14 mouse cellular contexts compared by ENCODE assay signal in the genomic region with DNA sequence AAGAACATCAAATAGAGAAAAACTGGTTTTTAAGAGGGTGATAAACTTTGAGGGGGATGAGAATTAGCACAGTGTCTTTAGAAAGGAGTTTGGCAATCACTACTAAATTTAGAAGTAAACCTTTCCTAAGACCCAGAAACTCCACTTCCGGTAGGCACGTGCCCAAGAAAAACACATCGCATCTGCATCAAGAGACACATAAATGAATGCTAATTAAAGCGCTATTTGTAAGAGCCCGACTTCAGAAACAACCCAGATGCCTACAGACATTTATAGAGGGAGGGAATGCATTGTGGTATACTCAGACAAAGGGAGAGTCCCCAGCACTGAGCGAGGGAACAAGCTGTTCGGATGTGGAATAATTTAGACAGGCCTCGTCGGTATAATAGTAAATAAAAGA.
DNase-seq lines count a peak whose midpoint lies in the region; ATAC-seq lines count a peak whose summit lies in the region.
"Had no signal": no experiment of that assay in that cellular context is flagged by ENCODE, and none has a peak within 500 bp of the region (broad histone marks: within the 10 kb centered on the region; RNA-seq: fewer than 3 reads in every experiment).

No protein-coding gene starts in this region.

- ATAC-seq in kidney, embryonic 15.5 days (replicated peaks; ENCODE audit: low FRiP score): peak; percentile 73
- ATAC-seq in midbrain, embryonic 13.5 days: 0 out of 2 replicates have a peak, but pooled peaks have one; percentile 45
- ATAC-seq in forebrain, embryonic 16.5 days: peak; percentile 81
- ATAC-seq: CD4-positive, CD25-positive, alpha-beta regulatory T cell, adult 4 months had no signal

- no peak overlapping the region for H3K4me2 ChIP-seq in kidney, embryonic 15.5 days
- H3K4me2 ChIP-seq in midbrain, embryonic 13.5 days (replicated peaks): no peak overlapping the region
- H3K4me2 ChIP-seq in forebrain, embryonic 16.5 days (ENCODE audit: low read length): 0 out of 2 replicates have a peak overlapping the region, but pooled peaks have one; percentile 26
- H3K4me2 ChIP-seq: liver, embryonic 11.5 days had no signal

- DNase-seq in kidney, adult 8-10 months: no peak
- DNase-seq in midbrain, embryonic 10.5 days (ENCODE audit: low spot score): no peak
- peak; percentile 80 to 85 for DNase-seq in kidney, postnatal 4 days
- DNase-seq in MN1 (ENCODE audit: low spot score): no peak
- DNase-seq: cerebellum, adult 18-20 months; gastrocnemius, adult 2 months; thymus, postnatal 14 days had no signal

- H3K4me1 ChIP-seq in kidney, embryonic 15.5 days: peaks cover 8% of the 10 kb centered on the region; the same call in 1 of the 2 replicates
- H3K4me1 ChIP-seq in midbrain, embryonic 13.5 days (replicated peaks): no peaks in the 10 kb centered on the region
- no peaks in the 10 kb centered on the region for H3K4me1 ChIP-seq in midbrain, embryonic 10.5 days
- no peaks in the 10 kb centered on the region for H3K4me1 ChIP-seq in forebrain, embryonic 16.5 days (replicated peaks; ENCODE audit: control insufficient read depth, insufficient read depth, low read length)
- H3K4me1 ChIP-seq: megakaryocyte, embryonic 14.5 days had no signal

- no peaks in the 10 kb centered on the region for H3K27me3 ChIP-seq in kidney, embryonic 15.5 days
- H3K27me3 ChIP-seq in midbrain, embryonic 13.5 days: no peaks in the 10 kb centered on the region
- H3K27me3 ChIP-seq in midbrain, embryonic 10.5 days (ENCODE audit: low read depth, poor library complexity, severe bottlenecking): no peaks in the 10 kb centered on the region
- no peaks in the 10 kb centered on the region for H3K27me3 ChIP-seq in forebrain, embryonic 16.5 days (replicated peaks; ENCODE audit: control insufficient read depth, insufficient read depth, low read length)
- H3K27me3 ChIP-seq: megakaryocyte, embryonic 14.5 days had no signal

- 49% methylated on average over 9 of the region's 9 CpGs for WGBS in kidney, embryonic 15.5 days
- 45% methylated on average over 9 of the region's 9 CpGs for WGBS in midbrain, embryonic 13.5 days
- WGBS in midbrain, embryonic 10.5 days: 80% methylated on average over 9 of the region's 9 CpGs
- WGBS in forebrain, embryonic 16.5 days: 14% methylated on average over 9 of the region's 9 CpGs

- H3K27ac ChIP-seq in kidney, embryonic 15.5 days: peak overlapping the region; percentile 72
- no peak overlapping the region for H3K27ac ChIP-seq in midbrain, embryonic 13.5 days
- H3K27ac ChIP-seq in midbrain, embryonic 10.5 days (replicated peaks): no peak overlapping the region
- no peak overlapping the region for H3K27ac ChIP-seq in forebrain, embryonic 16.5 days (ENCODE audit: low read length)
- H3K27ac ChIP-seq: gastrocnemius, adult 2 months had no signal

- no peaks in the 10 kb centered on the region for H3K9me3 ChIP-seq in kidney, embryonic 15.5 days (replicated peaks)
- H3K9me3 ChIP-seq in midbrain, embryonic 13.5 days: no peaks in the 10 kb centered on the region
- no peaks in the 10 kb centered on the region for H3K9me3 ChIP-seq in midbrain, embryonic 10.5 days (replicated peaks)
- H3K9me3 ChIP-seq in forebrain, embryonic 16.5 days (ENCODE audit: control insufficient read depth, low read length): no peaks in the 10 kb centered on the region
- H3K9me3 ChIP-seq: megakaryocyte, embryonic 14.5 days had no signal

- no peak overlapping the region for H3K9ac ChIP-seq in kidney, embryonic 15.5 days
- no peak overlapping the region for H3K9ac ChIP-seq in midbrain, embryonic 13.5 days (replicated peaks)
- H3K9ac ChIP-seq in forebrain, embryonic 16.5 days (replicated peaks; ENCODE audit: low read depth, low read length): no peak overlapping the region

- no peak overlapping the region for H3K4me3 ChIP-seq in kidney, embryonic 15.5 days (replicated peaks)
- H3K4me3 ChIP-seq in midbrain, embryonic 13.5 days (replicated peaks): no peak overlapping the region
- no peak overlapping the region for H3K4me3 ChIP-seq in midbrain, embryonic 10.5 days
- no peak overlapping the region for H3K4me3 ChIP-seq in forebrain, embryonic 16.5 days (replicated peaks; ENCODE audit: low read length)
- H3K4me3 ChIP-seq: erythroblast, embryonic 14.5 days; gastrocnemius, adult 2 months; megakaryocyte, embryonic 14.5 days had no signal

- no peaks in the 10 kb centered on the region for H3K36me3 ChIP-seq in kidney, embryonic 15.5 days
- H3K36me3 ChIP-seq in midbrain, embryonic 13.5 days: no peaks in the 10 kb centered on the region
- no peaks in the 10 kb centered on the region for H3K36me3 ChIP-seq in midbrain, embryonic 10.5 days
- no peaks in the 10 kb centered on the region for H3K36me3 ChIP-seq in forebrain, embryonic 16.5 days (ENCODE audit: control insufficient read depth, insufficient read depth)

Comparison
In these comparisons a context has a peak if more than half of its experiments do, and no peak if none do; other contexts are left out.
1. DNase-seq: peak in kidney, postnatal 4 days (2 of 2); none in kidney, adult 8-10 months (0 of 2), midbrain, embryonic 10.5 days (single experiment) and MN1 (single experiment).
2. Peak in every context shown above with its lines, with median percentiles within 50 percentile points of each other: ATAC-seq.